Mouse (Mus musculus): Measurements from ENCODE around the gene Npc1l1. TPM values are rescaled to one million over a fixed set of nuclear protein-coding genes. Genes with fewer than 3 reads are reported as not detected.
A peak's percentile ranks its signal among the peaks of the same experiment; 100 is the strongest.

The Npc1l1 gene
- total RNA-seq, 2 experiments from 2014 or later: 0.06 TPM; not detected in 1

GRCm38 (mm10) chr11:6208158-6208557, 21.8 kb downstream of the Npc1l1 start:
- no peak for DNase-seq (ENCODE audit: low spot score in 2 of 2)

GRCm38 (mm10) chr11:6207090-6207489, 22.9 kb downstream of the Npc1l1 start:
- no peak for DNase-seq (ENCODE audit: low spot score in 2 of 2)

- DNase-seq (ENCODE audit: low spot score in 2 of 2): no peak
These were observed 29.4 kb downstream of the Npc1l1 start for GRCm38 (mm10) chr11:6200570-6200969.

- DNase-seq (ENCODE audit: low spot score in 2 of 2): peak; percentile 64 to 77
These were observed 29.8 kb downstream of the Npc1l1 start, which contains the start of gene Nudcd3 for GRCm38 (mm10) chr11:6200087-6200569. Gene Nudcd3 (minus strand): TSS chr11:6200415.

GRCm38 (mm10) chr11:6199410-6200086, 30.4 kb downstream of the Npc1l1 start, which contains the start of gene A730071L15Rik:
Gene A730071L15Rik (plus strand): TSS chr11:6200029.
- DNase-seq (ENCODE audit: low spot score in 2 of 2): peak in 1 of 2 experiments; percentile 7

GRCm38 (mm10) chr11:6198449-6198848, 31.5 kb downstream of the Npc1l1 start:
- no peak for DNase-seq (ENCODE audit: low spot score in 2 of 2)

GRCm38 (mm10) chr11:6196780-6197179, 33.2 kb downstream of the Npc1l1 start:
- no peak for DNase-seq (ENCODE audit: low spot score in 2 of 2)

GRCm38 (mm10) chr11:6187878-6188277, 42.1 kb downstream of the Npc1l1 start:
- DNase-seq (ENCODE audit: low spot score in 2 of 2): peak; percentile 67 to 73

- no peak for DNase-seq (ENCODE audit: low spot score in 2 of 2)
These were observed 42.5 kb downstream of the Npc1l1 start for GRCm38 (mm10) chr11:6187399-6187798.

GRCm38 (mm10) chr11:6184202-6184935, 45.6 kb downstream of the Npc1l1 start:
- DNase-seq (ENCODE audit: low spot score in 2 of 2): no peak

- DNase-seq (ENCODE audit: low spot score in 2 of 2): no peak
These were observed 46.7 kb downstream of the Npc1l1 start for GRCm38 (mm10) chr11:6183246-6183645.

- DNase-seq (ENCODE audit: low spot score in 2 of 2): no peak
These were observed 49.0 kb downstream of the Npc1l1 start for GRCm38 (mm10) chr11:6180811-6181399.

GRCm38 (mm10) chr11:6179194-6179593, 50.7 kb downstream of the Npc1l1 start:
- DNase-seq (ENCODE audit: low spot score in 2 of 2): no peak

GRCm38 (mm10) chr11:6178673-6179166, 51.2 kb downstream of the Npc1l1 start:
- no peak for DNase-seq (ENCODE audit: low spot score in 2 of 2)

- DNase-seq (ENCODE audit: low spot score in 2 of 2): no peak
These were observed 52.0 kb downstream of the Npc1l1 start for GRCm38 (mm10) chr11:6177781-6178420.

- DNase-seq (ENCODE audit: low spot score in 2 of 2): no peak
These were observed 54.4 kb downstream of the Npc1l1 start for GRCm38 (mm10) chr11:6175506-6175905.

- DNase-seq (ENCODE audit: low spot score in 2 of 2): no peak
These were observed 55.2 kb downstream of the Npc1l1 start for GRCm38 (mm10) chr11:6174719-6175118.

- DNase-seq (ENCODE audit: low spot score in 2 of 2): no peak
These were observed 60.8 kb downstream of the Npc1l1 start for GRCm38 (mm10) chr11:6169041-6169663.

- no peak for DNase-seq (ENCODE audit: low spot score in 2 of 2)
These were observed 63.6 kb downstream of the Npc1l1 start for GRCm38 (mm10) chr11:6166351-6166750.

GRCm38 (mm10) chr11:6165391-6166081, 64.4 kb downstream of the Npc1l1 start:
- no peak for DNase-seq (ENCODE audit: low spot score in 2 of 2)
